Mouse (Mus musculus) MEL (cell line): ENCODE results near the gene Tnfrsf13b. TPM values are rescaled to one million over a fixed set of nuclear protein-coding genes. Genes with fewer than 3 reads are reported as not detected.

ENCODE experiments used
- DNase-seq: peaks from one replicate; pipeline ENCODE4 v3.0.0; 2011; ENCODE audit warnings: low read depth, low spot score
- H3K27ac ChIP-seq: 2 replicates; pipeline ENCODE4 v1.5.1; 2012; ENCODE audit warnings: low read depth, mild to moderate bottlenecking, control low read depth, low read length, moderate library complexity; ENCODE audit not compliant: control insufficient read depth
- H3K27me3 ChIP-seq, 2 experiments: fragments of 150-350 bp in 1 of 2; sonication (generic) in 1 of 2; 2 replicates each; pipeline ENCODE4 v1.6.1; 2012; ENCODE audit warnings: low read length in 2 of 2, mild to moderate bottlenecking in 2 of 2, improper control_type of control experiment in 1 of 2, moderate library complexity in 1 of 2; ENCODE audit not compliant: insufficient read depth in 2 of 2, control insufficient read depth in 1 of 2
- H3K36me3 ChIP-seq, 2 experiments: 2 replicates each; pipeline ENCODE4 v1.6.1; 2012 to 2014; ENCODE audit warnings: low read length in 2 of 2, improper control_type of control experiment in 1 of 2, inconsistent platforms in 1 of 2, mild to moderate bottlenecking in 1 of 2; ENCODE audit not compliant: insufficient read depth in 2 of 2, control insufficient read depth in 1 of 2
- H3K4me1 ChIP-seq, 2 experiments: fragments of 150-350 bp in 1 of 2; sonication (generic) in 1 of 2; 2 replicates each; pipeline ENCODE4 v1.6.1; 2012; ENCODE audit warnings: low read length in 2 of 2, improper control_type of control experiment in 1 of 2, mild to moderate bottlenecking in 1 of 2; ENCODE audit not compliant: insufficient read depth in 2 of 2, control insufficient read depth in 1 of 2
- H3K4me3 ChIP-seq, 2 experiments: fragments of 150-350 bp in 1 of 2; sonication (generic) in 1 of 2; 2 replicates each; pipeline ENCODE4 v1.5.1; 2012; ENCODE audit warnings: low read depth in 2 of 2, low read length in 2 of 2, mild to moderate bottlenecking in 2 of 2, moderate library complexity in 2 of 2, control low read depth in 1 of 2, improper control_type of control experiment in 1 of 2; ENCODE audit not compliant: control insufficient read depth in 1 of 2, insufficient read depth in 1 of 2
- H3K79me2 ChIP-seq: 2 replicates; pipeline ENCODE4 v1.6.1; 2012; ENCODE audit warnings: mild to moderate bottlenecking, low read length, moderate library complexity; ENCODE audit not compliant: control insufficient read depth, poor library complexity, insufficient read depth
- H3K9ac ChIP-seq: 2 replicates; pipeline ENCODE4 v1.6.1; 2012; ENCODE audit warnings: low read depth, mild to moderate bottlenecking, control low read depth, low read length, moderate library complexity; ENCODE audit not compliant: control insufficient read depth, poor library complexity, severe bottlenecking
- H3K9me3 ChIP-seq: fragments of 150-350 bp; sonication (generic); replicated peaks from 2 replicates; pipeline ENCODE4 v1.6.1; 2012; ENCODE audit warnings: mild to moderate bottlenecking, low read length, improper control_type of control experiment, moderate library complexity; ENCODE audit not compliant: insufficient read depth
- BHLHE40 ChIP-seq: IDR thresholded peaks from 2 replicates; pipeline ENCODE4 v1.6.1; 2012; ENCODE audit warnings: low read depth, mild to moderate bottlenecking, inconsistent platforms, low read length, improper control_type of control experiment, borderline replicate concordance
- CHD2 ChIP-seq: IDR thresholded peaks from 2 replicates; pipeline ENCODE4 v1.6.1; 2011; ENCODE audit warnings: low read length, improper control_type of control experiment
- CTCF ChIP-seq, 3 experiments: IDR thresholded peaks in 2 of 3; conservative IDR thresholded peaks in 1 of 3; 2 replicates each; pipeline ENCODE4 v1.5.1; 2011 to 2012; ENCODE audit warnings: low read length in 3 of 3, low read depth in 2 of 3, mild to moderate bottlenecking in 2 of 3, improper control_type of control experiment in 1 of 3, inconsistent platforms in 1 of 3, mixed read lengths in 1 of 3, moderate library complexity in 1 of 3; ENCODE audit not compliant: control insufficient read depth in 1 of 3, insufficient read depth in 1 of 3, poor library complexity in 1 of 3, severe bottlenecking in 1 of 3
- E2F4 ChIP-seq: IDR thresholded peaks from 2 replicates; pipeline ENCODE4 v1.6.1; 2011; ENCODE audit warnings: low read depth, low read length, improper control_type of control experiment, borderline replicate concordance
- HCFC1 ChIP-seq: IDR thresholded peaks from 2 replicates; pipeline ENCODE4 v1.6.1; 2012; ENCODE audit warnings: low read depth, mild to moderate bottlenecking, inconsistent platforms, low read length, improper control_type of control experiment, moderate library complexity
- MXI1 ChIP-seq: IDR thresholded peaks from 2 replicates; pipeline ENCODE4 v1.6.1; 2011; ENCODE audit warnings: mild to moderate bottlenecking, low read depth, low read length, improper control_type of control experiment
- NELFE ChIP-seq: IDR thresholded peaks from 2 replicates; pipeline ENCODE4 v1.6.1; 2011; ENCODE audit warnings: low read depth, low read length, improper control_type of control experiment
- NRF1 ChIP-seq: IDR thresholded peaks from 2 replicates; pipeline ENCODE4 v1.6.1; 2014; ENCODE audit warnings: low read depth, mild to moderate bottlenecking, inconsistent platforms, low read length, improper control_type of control experiment, moderate library complexity; ENCODE audit not compliant: poor library complexity, insufficient read depth, severe bottlenecking
- POLR2A ChIP-seq, 2 experiments: IDR thresholded peaks; 2 replicates each; pipeline ENCODE4 v1.6.1; 2011 to 2012; ENCODE audit warnings: low read length in 2 of 2, mild to moderate bottlenecking in 2 of 2, control low read depth in 1 of 2, improper control_type of control experiment in 1 of 2, low read depth in 1 of 2, moderate library complexity in 1 of 2; ENCODE audit not compliant: control insufficient read depth in 1 of 2, insufficient read depth in 1 of 2, poor library complexity in 1 of 2
- POLR2AphosphoS2 ChIP-seq: IDR thresholded peaks from 2 replicates; pipeline ENCODE4 v1.6.1; 2011; ENCODE audit warnings: low read length, improper control_type of control experiment
- RAD21 ChIP-seq: IDR thresholded peaks from 2 replicates; pipeline ENCODE4 v1.6.1; 2011; ENCODE audit warnings: mild to moderate bottlenecking, low read depth, low read length, improper control_type of control experiment
- RCOR1 ChIP-seq: IDR thresholded peaks from 2 replicates; pipeline ENCODE4 v1.6.1; 2012; ENCODE audit warnings: low read depth, mild to moderate bottlenecking, inconsistent platforms, low read length, improper control_type of control experiment
- SMC3 ChIP-seq: IDR thresholded peaks from 2 replicates; pipeline ENCODE4 v1.6.1; 2011; ENCODE audit warnings: low read depth, low read length, improper control_type of control experiment
- TBP ChIP-seq: IDR thresholded peaks from 2 replicates; pipeline ENCODE4 v1.8.0; 2011; ENCODE audit warnings: low read depth, low read length, improper control_type of control experiment
- UBTF ChIP-seq: IDR thresholded peaks from 2 replicates; pipeline ENCODE4 v1.6.1; 2012; ENCODE audit warnings: low read depth, mild to moderate bottlenecking, inconsistent platforms, low read length, improper control_type of control experiment, moderate library complexity, borderline replicate concordance; ENCODE audit not compliant: insufficient read depth
- USF1 ChIP-seq: IDR thresholded peaks from 2 replicates; pipeline ENCODE4 v1.6.1; 2014; ENCODE audit warnings: low read depth, mild to moderate bottlenecking, inconsistent platforms, low read length, improper control_type of control experiment, moderate library complexity
- ZC3H11A ChIP-seq: IDR thresholded peaks from 2 replicates; pipeline ENCODE4 v1.6.1; 2012; ENCODE audit warnings: low read depth, mild to moderate bottlenecking, inconsistent platforms, low read length, improper control_type of control experiment
- polyA plus RNA-seq, 2 experiments: library from polyadenylated mRNA; stranded (reverse) in 1 of 2; unstranded in 1 of 2; fragments of >175 nt in 1 of 2; fragments of >200 nt in 1 of 2; gene quantifications; 2 replicates each; pipeline versions ENCODE4 v1.2.1 to v1.2.4; 2012; ENCODE audit warnings: low replicate concordance in 2 of 2, low read depth in 1 of 2; ENCODE audit not compliant: insufficient read length in 2 of 2, insufficient read depth in 1 of 2, missing spikeins in 1 of 2
- total RNA-seq: library from RNA; depleted of rRNA; stranded (reverse); fragments of 300-350 nt; gene quantifications from 2 replicates; pipeline ENCODE4 v1.2.3, GENCODE M21; 2012

Tnfrsf13b gene
- total and polyA plus RNA-seq, 3 experiments, result 7.7 to 17.9 TPM; not detected in 1

- no peaks in the 10 kb centered on the region for H3K9me3 ChIP-seq
- no peak overlapping the region for H3K4me3 ChIP-seq
- no peak overlapping the region for H3K9ac ChIP-seq
- no peaks in the 10 kb centered on the region for H3K79me2 ChIP-seq
- peaks cover 0 to 2% of the 10 kb centered on the region in 2 experiments; a peak in 1 of 4 replicates for H3K36me3 ChIP-seq
- no peak overlapping the region for H3K27ac ChIP-seq
- no peaks in the 10 kb centered on the region for H3K27me3 ChIP-seq
- H3K4me1 ChIP-seq, result no peaks in the 10 kb centered on the region
- no peak for DNase-seq
- TF ChIP-seq RCOR1 (0 out of 2 replicates have a peak, but pooled peaks have one; percentile 9), TBP (no peak)
These were observed 23.9 kb downstream of the Tnfrsf13b start for GRCm38 (mm10) chr11:61150233-61151001.

GRCm38 (mm10) chr11:61155727-61156126, 29.2 kb downstream of the Tnfrsf13b start:
- H3K4me3 ChIP-seq, result no peak overlapping the region
- no peaks in the 10 kb centered on the region for H3K4me1 ChIP-seq
- peak; percentile 76 for DNase-seq
- no peaks in the 10 kb centered on the region for H3K27me3 ChIP-seq
- no peaks in the 10 kb centered on the region for H3K79me2 ChIP-seq
- H3K36me3 ChIP-seq, result peaks cover 0 to 9% of the 10 kb centered on the region in 2 experiments; a peak in 2 of 4 replicates
- no peaks in the 10 kb centered on the region for H3K9me3 ChIP-seq
- H3K9ac ChIP-seq, result no peak overlapping the region
- TF ChIP-seq ZC3H11A (peak; percentile 39; the same call in 1 of the 2 replicates), E2F4 (no peak), CHD2 (no peak), CTCF (IDR thresholded peaks at IDR 0.05 in 2 of 3, conservative IDR thresholded peaks at IDR 0.05 in 1 of 3; ENCODE audit: control insufficient read depth in 1 of 3, insufficient read depth in 1 of 3, low read depth in 2 of 3, low read length in 3 of 3, poor library complexity in 1 of 3, severe bottlenecking in 1 of 3) (peak; percentile 28 to 80 (median 71)), NELFE (no peak), NRF1 (no peak), USF1 (no peak), RAD21 (peak; percentile 62), MXI1 (no peak), SMC3 (peak; percentile 76), POLR2AphosphoS2 (no peak), HCFC1 (no peak), UBTF (no peak), BHLHE40 (no peak), POLR2A (IDR thresholded peaks at IDR 0.05; ENCODE audit: control insufficient read depth in 1 of 2, insufficient read depth in 1 of 2, low read depth in 1 of 2, low read length in 2 of 2, poor library complexity in 1 of 2) (no peak)
- no peak overlapping the region for H3K27ac ChIP-seq
